Mouse (Mus musculus) v-Abl transformed pro-B cells (cell line): ENCODE measurements at regions not wholly inside any gene's neighbourhood (a gene's known extent, or its start where the extent isn't known, plus 50 kb on each side); places are given as distances from the start of the nearest gene placed in this dataset.

Source experiments
- in situ Hi-C, 2 experiments: fragments of 400-800 bp; cut with MboI; formaldehyde crosslinking; loops; one replicate each; pipeline ENCODE4 v1.15.1; 2025; ENCODE audit not compliant: unreplicated experiment in 2 of 2

DNA sequence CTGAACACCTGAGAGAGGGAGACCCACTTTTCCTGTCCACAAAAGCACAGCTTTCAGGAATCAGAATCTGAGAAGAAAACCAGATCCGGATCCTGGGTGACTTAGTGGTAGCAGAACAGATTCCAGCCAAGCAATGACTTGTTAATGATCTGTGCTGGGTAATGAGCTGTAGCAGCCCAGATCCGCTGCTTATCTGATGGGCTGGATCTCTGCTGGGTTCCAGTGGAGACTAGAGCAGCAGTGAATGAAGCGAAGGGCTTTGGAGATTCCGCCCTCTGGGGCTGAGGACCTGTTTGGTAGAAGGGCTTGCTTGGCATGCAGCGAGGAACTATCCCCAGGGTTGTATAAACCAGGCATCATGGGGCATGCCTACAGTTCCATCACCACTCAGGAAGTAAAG lies 156.3 kb downstream of the Maf start:
- in situ Hi-C loops, result no loop called here

DNA sequence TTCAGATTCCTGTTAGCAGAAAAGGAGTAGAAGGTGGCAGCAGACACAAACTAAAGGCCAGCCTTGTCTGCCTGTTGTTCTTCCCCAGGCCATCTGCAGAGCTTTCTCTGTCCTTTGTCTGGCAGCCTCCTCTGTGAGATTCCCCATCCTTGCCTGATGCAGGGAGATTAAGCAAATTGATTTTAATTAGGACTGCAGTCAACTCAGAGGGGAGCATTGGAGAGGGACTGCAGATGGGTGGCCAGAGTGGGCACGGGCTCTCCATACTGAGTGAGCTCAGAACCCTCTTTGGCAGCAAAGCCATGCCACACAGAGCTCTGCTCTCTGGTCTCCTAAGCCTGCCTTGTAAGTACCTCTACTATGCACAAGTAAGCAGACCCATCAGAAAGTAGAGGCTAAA lies 158.5 kb downstream of the Maf start:
- in situ Hi-C loops, result no loop called here

DNA sequence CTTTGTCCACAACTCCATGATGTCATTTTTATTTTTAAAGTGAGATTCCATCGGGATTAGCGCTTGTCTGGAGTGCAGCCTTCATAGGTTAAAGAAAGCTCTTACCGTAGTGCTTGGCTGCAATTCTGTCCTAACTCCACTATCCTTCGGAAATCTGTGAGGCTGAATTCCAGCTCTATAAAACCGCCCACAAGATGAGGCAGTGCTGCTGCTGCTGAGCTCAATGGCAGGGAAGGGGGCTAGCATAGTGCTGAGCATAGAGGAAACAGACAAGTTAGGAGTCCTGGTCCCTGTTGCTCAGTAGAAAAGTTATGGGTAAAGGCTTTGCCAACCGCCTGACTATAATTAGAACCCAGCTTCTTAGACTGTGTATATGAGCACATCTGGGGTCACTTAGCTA lies 163.5 kb downstream of the Maf start:
- in situ Hi-C loops, result no loop called here

DNA sequence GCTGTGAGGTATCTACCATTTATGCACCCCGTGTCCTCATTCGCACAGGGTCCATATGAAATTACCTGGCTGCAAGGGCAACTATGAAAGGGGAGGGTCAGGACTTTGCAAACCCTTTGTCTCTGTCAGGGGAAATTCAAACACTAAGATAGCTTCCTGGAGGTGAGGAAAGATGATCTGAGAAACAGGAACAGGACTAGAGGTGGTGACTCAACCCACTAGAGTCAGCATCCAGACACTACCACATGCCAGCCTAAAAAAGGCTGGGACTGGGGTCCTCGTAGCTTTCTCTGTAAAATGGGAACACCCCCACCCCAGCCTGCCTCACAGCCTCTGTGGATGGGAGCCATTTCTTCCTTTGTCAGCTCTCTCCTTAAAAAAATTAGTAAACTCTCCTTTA lies 164.7 kb downstream of the Maf start:
- in situ Hi-C loops, result no loop called here

DNA sequence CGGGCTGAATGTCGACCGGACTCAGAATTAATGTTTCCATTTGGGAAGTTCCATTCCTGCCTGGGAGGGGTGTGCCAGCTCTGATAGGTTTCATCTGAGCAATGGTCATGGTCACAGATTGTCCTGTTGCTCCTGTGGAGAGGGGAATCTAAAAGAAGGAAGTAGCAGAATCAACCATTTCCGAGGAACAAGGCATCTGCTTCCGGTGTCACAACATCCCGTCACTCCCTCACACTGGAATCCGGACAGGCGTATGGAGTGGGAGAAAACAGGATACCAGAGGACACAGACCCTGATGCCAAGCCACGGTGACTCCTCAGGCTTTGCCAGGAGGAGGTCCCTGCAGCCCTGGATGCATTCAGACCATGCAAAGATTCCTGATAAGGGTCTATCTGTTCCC lies 168.0 kb downstream of the Maf start:
- in situ Hi-C loops, result no loop called here

DNA sequence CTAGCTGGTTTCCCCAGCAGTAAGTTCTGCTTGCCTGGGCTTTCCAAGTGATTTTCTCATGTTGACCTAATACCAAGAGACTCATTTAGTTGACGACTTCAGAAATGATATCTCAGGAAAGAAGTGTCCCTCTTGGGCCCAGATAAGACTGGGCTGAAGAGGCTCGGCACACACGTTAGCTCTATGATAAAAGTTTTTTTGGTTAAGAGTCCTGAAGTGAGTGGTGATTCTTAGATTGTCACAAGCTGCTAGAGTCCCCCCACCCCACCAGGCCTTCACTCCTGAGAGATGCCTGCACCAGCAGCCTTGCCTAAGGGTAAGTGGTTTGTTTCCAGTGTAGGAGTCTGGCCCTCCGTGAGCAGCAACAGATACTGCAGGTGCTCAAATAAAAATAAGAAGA lies 169.4 kb downstream of the Maf start:
- in situ Hi-C loops, result no loop called here

DNA sequence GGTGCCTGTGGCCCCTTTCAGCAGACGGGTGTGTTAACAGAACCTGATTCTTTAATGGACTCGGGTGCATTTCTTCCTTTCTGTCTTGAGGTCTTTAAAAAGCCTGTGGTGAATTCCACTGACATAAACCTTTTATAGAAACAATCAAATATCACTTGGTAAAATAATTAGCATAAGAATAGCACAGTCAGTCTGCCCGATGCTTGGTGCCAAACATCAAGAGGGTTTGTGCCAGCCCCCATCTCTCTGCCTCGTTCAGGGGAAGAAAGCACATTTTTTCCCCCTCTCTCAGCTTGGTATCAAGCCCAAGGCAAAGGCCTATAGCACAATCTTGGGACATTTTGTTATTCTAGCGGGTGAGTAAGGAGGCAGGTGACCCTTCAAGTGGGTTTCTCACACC lies 169.8 kb downstream of the Maf start:
- in situ Hi-C loops, result no loop called here

DNA sequence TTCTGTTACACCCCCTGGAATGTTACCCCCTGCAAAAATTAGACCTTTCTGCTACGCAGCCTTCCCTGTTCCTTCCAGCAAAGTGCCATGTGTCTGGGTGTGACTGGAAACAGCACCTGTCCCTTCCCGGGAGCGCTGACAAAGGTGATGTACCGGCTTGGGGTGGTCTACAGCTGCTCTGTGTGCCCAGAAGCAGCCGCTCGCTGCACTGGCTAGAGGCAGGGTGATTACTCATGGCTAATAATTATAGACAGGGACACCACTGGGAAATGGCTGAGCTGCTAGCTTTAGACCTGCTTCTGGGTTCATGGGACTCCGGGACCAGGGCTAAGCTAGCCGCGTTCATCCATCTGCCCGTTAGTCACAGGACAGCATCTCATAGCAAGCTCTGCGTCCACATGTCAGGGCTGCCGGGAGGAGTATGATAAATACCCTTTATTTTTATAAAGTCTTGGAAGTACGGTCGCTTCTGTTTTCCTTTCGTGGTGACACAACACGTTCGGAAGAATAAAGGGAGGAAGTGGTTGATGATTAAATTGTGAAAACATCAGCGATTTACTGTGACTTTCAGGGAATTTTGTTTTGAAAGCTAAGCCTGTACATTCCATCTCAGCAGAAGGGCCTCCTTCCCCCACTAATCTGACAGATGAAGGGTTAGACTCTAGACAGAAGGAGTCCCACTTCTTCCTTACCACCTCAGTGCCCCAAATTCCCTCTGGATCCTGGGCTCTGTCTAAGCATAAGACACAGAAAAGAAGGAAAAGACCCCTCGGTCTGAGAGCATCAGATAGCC lies 170.8 kb downstream of the Maf start:
- in situ Hi-C loops, result no loop called here

DNA sequence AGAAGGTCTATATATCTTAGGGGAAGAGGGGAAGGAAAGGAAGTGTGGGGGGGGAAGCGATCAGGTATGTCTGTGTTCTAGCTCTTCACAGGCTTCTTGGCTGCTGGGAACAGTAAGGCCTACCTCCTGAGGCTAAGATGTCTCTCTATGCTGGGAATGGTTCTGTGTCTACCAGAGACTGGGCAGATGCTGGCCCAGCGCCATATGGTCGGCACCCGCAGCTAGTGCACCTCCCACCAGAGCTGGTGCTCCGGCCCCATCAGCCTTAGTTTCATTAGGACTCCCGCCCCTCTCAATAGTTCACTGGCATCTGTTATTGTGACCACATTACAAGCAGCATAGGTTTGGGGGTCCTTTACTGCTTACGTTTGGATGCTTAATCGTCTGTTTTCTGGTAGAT lies 171.6 kb downstream of the Maf start:
- in situ Hi-C loops, result no loop called here

DNA sequence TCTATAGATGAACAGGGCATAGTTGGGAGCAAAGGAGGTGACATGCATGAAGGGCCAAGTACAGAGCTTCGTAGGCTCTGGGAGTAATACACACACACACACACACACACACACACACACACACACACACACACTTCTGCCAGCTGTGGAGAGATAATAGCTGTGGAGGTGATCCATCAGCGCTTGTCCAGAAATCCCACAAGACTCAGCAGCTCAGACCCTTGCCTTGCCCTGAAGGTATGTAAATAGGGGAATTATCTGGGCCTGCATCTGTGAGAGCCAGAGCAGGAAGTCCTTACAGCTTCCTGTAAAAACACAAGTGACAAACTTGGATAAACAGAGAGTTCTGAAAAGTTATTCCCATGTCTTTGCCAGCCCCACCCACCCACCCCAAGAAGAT lies 173.6 kb downstream of the Maf start:
- in situ Hi-C loops, result no loop called here

DNA sequence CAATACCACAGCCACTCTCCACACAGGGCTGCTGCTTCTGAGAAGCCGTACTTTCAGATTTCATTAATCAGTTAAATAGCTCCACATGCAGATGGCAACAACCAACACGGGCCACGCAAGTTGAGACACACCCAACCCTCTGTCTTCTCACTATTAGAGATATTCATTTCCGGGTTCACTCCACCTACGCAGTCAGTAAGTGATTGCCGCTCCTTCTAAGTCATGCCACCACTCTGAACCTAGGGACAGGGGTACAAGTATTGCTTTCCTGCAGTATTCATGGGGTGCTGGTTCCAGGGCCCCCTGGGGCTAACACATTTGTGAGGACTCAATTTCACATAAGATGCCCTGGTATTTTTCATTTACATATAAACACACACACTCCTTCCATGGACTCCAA lies 176.3 kb downstream of the Maf start:
- in situ Hi-C loops, result no loop called here

DNA sequence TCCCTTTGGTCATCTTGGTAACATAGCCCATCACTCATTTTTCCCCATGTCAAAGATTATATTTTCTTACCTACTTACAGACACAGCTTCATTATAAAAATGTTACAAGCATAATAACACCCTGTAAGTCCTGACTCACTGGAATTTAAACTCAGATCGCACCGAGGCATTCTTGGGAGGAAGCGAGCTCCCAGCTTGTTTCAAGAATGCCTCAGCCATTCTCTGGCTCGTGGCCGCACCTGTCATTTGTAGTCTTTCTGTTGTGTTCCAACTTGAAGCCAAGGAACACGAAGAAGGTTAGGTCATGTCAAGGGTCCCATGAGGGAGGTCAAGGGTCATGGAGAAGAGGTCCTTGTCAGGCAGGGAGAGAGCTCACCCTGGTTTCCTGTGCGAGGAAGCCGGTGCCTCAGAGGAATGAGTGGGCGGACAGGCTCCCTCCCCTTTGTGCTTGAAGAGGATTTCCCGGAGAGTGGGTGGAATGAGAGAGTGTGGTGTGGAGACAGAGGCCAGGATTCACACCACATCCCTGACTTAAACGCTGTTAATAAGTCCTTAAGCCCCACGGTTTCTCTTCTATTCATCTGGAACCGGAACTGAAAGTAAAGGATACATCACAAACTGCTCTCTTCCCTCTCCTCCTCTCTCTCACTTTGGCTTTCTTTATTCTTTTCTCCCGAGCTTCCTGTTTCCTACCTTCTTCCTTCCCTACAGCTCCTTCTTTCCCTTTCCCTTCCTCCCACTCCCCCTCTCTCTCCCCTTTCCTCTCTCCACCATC lies 177.8 kb downstream of the Maf start:
- in situ Hi-C loops, result no loop called here

DNA sequence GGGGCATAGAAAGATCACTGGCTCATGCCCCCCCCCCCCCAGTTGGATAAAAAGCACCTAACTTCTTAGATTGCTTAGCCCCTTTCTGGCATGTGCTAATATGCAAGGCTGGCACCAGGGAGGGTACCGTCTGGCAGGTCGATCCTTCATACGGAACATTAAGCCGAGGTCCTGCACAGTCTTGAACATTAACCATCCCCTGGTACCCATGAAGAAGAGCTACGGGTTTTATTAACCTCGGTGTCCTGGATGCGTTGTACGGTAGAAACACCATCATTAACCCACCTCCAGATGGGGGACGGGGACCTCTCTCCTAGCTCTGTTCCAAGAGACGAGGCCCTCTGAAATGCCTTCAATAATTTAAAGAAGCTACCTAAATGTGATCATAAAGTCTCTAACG lies 178.7 kb downstream of the Maf start:
- in situ Hi-C loops, result no loop called here

DNA sequence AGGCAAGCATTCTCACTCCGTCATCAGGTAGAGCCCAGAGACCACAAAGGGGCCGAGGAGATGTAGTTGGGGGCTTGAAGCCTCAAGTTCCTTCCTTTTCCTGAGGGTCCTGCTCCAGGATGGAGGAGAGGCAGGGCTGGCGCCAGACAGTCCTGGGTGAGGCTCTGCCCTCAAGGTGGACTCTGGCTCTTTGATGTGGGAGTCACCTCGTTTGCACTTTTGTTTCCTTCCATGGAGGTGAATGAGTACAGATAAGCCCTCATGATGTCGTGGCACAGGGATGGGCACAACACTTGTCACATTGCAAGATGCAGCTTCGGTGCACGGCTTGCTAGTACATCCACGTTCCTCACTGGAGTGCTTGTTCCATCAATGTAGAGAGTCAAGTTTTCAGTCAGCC lies 182.4 kb downstream of the Maf start:
- in situ Hi-C loops, result no loop called here

DNA sequence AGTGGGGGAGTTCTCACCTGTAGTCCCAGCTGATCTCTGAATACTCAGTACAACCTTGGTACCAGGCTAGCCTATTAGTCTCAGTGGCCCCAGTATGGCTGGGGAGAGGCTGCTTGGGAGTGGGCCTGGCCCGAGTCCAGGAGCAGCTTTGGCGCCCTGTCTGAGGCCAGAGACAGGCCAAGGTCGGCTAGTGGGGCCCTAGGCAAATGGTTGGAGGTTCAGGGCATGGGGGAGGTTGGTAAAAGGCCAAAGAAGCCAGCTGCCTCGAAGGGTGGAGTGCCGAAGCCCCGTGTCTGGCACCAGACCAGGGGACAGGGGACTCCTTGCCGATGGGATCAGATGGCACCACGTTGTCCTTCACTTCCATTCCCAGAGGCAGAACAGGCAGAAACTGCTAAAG lies 182.9 kb downstream of the Maf start:
- in situ Hi-C loops, result no loop called here

DNA sequence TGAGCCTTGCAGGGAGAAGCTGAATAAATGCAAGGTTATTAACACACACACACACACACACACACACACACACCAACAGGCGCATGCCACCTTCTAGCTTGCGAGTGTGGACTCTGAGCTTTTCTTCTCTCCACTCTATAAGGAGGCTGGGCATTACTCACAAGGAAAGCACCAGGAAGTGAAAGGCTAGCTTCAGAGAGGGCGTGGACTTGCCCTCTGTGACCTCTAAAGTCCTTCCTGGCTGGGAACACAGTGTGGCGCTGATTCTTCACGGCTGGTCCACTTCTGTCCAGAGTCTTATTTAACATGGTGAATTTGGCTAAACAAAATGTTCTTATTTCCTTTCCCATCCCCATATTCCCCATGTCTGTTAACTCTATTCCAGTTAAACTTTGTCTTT lies 185.1 kb downstream of the Maf start:
- in situ Hi-C loops, result no loop called here

DNA sequence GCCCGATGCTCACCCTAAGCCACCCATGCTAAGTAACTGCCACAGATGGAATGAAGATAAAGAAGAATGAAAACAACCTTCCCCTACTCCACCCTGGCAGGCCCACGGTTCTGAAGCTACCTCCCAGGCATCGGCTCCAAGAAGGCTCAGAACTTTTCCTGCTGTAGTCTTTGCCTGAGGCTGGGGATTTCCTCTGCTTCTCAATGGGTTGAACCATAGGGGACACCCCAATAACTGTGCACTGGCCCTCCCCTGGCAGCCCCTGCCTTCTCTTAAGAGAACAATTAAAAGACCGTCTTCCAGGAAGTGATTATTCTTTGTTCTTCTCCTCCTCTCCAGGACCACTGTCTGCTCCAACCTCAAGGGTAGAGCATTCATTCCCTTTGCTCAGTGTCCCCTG lies 191.9 kb downstream of the Maf start:
- in situ Hi-C loops, result no loop called here

DNA sequence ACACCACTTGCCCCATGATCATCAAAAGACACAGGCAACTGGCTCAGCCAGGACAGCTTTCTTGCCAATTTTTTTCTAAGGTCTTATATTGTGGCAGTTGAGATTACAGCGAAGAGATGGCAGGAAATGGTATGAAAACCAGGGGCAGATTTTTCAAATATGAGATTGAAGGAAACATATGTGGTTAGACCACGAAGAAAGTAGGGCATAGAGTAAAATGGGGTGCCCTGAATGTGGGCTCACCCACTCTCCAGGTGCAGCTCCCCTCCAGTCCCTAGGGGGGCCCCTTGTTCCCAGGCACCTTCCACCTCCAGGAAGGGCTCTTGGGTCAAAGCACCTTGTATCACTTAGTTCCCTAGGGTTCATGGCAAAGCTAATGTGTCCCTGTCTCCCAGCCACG lies 193.1 kb downstream of the Maf start:
- in situ Hi-C loops, result no loop called here

DNA sequence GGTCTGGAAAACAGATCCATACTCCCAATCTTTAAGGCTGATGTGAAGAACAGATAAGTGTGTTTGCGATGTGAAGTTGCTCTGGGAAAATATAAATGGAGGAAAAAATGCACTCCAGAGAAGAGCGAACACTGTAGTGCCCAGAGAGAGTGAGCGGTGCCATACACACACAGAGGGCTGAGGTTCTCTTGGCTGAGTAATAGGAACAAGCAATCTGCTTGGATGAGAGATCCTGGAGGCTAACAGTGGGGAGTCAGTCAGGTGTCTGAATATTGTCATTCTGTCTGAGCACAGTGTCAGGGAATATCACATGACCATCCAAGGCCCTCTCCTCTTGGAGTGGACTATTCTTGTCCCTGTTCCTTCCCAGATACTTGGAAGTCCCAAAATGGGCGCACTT lies 200.4 kb downstream of the Maf start:
- in situ Hi-C loops, result no loop called here

DNA sequence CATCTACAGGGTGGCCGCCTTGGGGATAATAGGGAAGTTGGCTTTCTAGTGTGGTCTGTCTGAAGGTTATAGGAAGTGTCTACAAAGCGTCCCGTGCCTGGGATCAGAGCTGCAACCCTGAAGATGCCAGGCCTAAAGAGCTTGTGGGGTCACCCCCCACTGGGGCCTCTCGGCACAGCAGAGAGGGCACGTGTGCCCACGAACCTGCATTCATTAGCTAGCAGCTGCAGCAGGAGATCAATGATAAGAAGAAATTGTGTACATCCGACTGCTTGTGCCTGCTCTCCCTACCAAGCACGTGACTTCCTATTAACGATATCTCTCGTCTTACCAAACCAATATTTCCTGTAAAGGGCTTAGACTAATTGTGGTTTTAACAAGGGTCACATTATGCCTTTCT lies 200.9 kb downstream of the Maf start:
- in situ Hi-C loops, result no loop called here

DNA sequence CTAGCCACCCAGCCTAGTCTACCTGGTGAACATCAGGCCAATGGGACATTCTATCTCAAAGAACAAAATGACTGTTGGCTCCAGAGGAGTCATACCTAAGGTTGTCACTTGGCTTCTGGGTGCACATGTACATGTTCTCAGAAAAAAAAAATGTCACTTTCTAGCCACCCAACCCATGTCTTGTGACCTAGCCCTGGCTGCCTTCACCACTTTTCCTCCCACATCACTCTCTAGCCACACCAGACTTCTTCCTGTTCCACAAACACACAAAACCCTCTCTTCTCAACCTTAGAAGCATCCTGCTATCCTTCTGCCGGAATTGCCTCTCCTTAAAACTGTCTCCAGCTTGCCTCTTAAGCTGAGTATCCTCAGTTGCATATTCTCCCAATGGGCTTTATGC lies 211.6 kb downstream of the Maf start:
- in situ Hi-C loops, result no loop called here

DNA sequence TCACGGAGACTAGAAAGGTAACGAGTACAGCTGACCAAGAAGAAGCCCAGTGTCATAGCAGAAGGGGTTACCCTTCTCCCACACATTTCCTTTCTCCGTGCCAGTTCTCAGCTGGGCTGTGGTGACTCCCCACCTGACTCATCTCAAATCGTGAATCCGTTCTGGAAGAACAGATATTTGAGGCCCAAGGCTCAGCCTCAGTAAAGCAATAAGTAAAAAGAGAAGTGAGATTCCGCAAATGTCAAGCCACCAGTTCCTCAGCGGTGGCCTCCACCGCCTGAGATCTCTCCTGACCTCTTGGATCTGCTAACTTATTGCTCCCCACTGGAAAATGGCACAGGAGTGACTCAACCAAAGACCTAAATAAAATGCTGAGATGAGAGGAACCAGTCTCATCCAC lies 213.2 kb downstream of the Maf start:
- in situ Hi-C loops, result no loop called here
